Mouse (Mus musculus) T-helper 1 cell (primary cell): ENCODE data around the gene Ipo4.

Experiments used
- in situ Hi-C: fragments of 300-600 bp; cut with MboI, MseI; formaldehyde crosslinking; loops from one replicate; pipeline ENCODE4 v1.15.1; 2025; ENCODE audit warnings: high pct_unique_total_duplicates

The Ipo4 gene

GRCm38 (mm10) chr14:55635523-55636007, at the start of gene Ipo4:
Ipo4 (minus strand) TSS chr14:55635957.
- in situ Hi-C loops = no loop called here

- in situ Hi-C loops = loop anchor here (5.0 kb wide), 1 partner anchor 60 kb away; no protein-coding TSS in a partner anchor
Measured at GRCm38 (mm10) chr14:55682118-55682493, 46.3 kb upstream of the Ipo4 start.

GRCm38 (mm10) chr14:55681160-55682117, 45.7 kb upstream of the Ipo4 start, which contains the start of gene Tinf2:
Tinf2 (minus strand) TSS chr14:55681820.
- in situ Hi-C loops = loop anchor here (5.0 kb wide), 1 partner anchor 61 kb away; no protein-coding TSS in a partner anchor

GRCm38 (mm10) chr14:55677615-55678014, 41.9 kb upstream of the Ipo4 start:
- in situ Hi-C loops = no loop called here

- in situ Hi-C loops = no loop called here
Measured at GRCm38 (mm10) chr14:55672741-55673060, 36.9 kb upstream of the Ipo4 start.

GRCm38 (mm10) chr14:55671833-55672740, 36.3 kb upstream of the Ipo4 start, which contains the start of the genes Gmpr2 and Nedd8:
Gmpr2 (plus strand) TSS chr14:55671941.
Nedd8 (minus strand) TSS chr14:55672124.
- in situ Hi-C loops = no loop called here

GRCm38 (mm10) chr14:55671486-55671832, 35.7 kb upstream of the Ipo4 start:
- in situ Hi-C loops = no loop called here

GRCm38 (mm10) chr14:55660636-55661035, 24.9 kb upstream of the Ipo4 start:
- in situ Hi-C loops = no loop called here

GRCm38 (mm10) chr14:55659960-55660573, 24.3 kb upstream of the Ipo4 start, which contains the start of gene Mdp1:
Mdp1 (minus strand) TSS chr14:55660508.
- in situ Hi-C loops = no loop called here

GRCm38 (mm10) chr14:55658011-55658410, 22.3 kb upstream of the Ipo4 start:
- in situ Hi-C loops = no loop called here

GRCm38 (mm10) chr14:55656935-55657334, 21.2 kb upstream of the Ipo4 start:
- in situ Hi-C loops = no loop called here

GRCm38 (mm10) chr14:55651528-55651927, 15.8 kb upstream of the Ipo4 start:
- in situ Hi-C loops = no loop called here

- in situ Hi-C loops = no loop called here
Measured at GRCm38 (mm10) chr14:55649884-55650283, 14.1 kb upstream of the Ipo4 start, which contains the start of gene Tssk4. Tssk4 (plus strand) TSS chr14:55650184.

- in situ Hi-C loops = no loop called here
Measured at GRCm38 (mm10) chr14:55644261-55644888, 8.6 kb upstream of the Ipo4 start.

GRCm38 (mm10) chr14:55643060-55643907, 7.5 kb upstream of the Ipo4 start, which contains the start of gene Tm9sf1:
Tm9sf1 (minus strand) TSS chr14:55643806.
- in situ Hi-C loops = no loop called here

GRCm38 (mm10) chr14:55642679-55643059, 6.9 kb upstream of the Ipo4 start:
- in situ Hi-C loops = no loop called here

GRCm38 (mm10) chr14:55641291-55641690, 5.5 kb upstream of the Ipo4 start:
- in situ Hi-C loops = no loop called here

- in situ Hi-C loops = no loop called here
Measured at GRCm38 (mm10) chr14:55640816-55641215, 5.1 kb upstream of the Ipo4 start.

- in situ Hi-C loops = no loop called here
Measured at GRCm38 (mm10) chr14:55637795-55638194, 2.0 kb upstream of the Ipo4 start, which contains the start of gene Gm49378. Gm49378 (minus strand) TSS chr14:55637895.
